Mouse (Mus musculus): ENCODE data around the gene Apoa2. TPM values are rescaled to one million over a fixed set of nuclear protein-coding genes. Genes with fewer than 3 reads are reported as not detected.

Gene Apoa2
- total and polyA plus RNA-seq, 2 experiments from 2014 or later = 2.0 to 2.7 TPM

DNA sequence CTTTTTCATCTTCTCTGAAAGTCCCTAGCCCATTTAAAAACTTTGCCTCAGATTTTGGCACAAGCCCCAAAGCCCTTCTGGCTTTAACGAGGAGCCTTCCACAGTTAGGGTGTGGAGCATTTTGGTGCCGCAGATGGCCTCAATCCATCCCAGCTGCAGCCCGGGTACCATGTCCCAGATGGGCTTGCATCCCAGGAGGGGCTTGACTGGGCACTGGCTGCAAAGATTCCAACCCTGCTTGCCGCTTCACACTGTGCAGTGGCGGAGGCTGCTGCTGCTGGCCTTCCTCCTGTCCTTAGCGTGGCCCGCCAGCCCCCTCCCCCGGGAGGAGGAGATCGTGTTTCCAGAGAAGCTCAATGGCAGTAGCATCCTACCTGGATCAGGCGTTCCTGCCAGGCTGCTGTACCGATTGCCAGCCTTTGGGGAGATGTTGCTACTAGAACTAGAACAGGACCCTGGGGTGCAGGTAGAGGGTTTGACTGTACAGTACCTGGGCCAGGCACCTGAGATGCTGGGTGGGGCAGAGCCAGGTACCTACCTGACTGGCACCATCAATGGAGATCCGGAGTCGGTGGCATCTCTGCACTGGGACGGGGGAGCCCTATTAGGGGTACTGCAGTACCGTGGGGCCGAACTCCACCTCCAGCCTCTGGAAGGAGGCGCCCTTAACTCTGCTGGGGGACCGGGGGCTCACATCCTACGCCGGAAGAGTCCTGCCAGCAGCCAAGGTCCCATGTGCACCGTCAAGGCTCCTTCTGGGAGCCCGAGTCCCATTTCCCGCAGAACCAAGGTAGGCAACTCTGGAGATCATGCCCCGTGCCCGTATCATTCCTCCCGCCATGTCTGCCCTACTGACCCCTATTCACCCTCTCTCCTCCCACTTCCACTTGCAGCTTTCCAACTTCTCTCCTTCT, 26.1 kb downstream of the Apoa2 start, which contains the start of gene Ndufs2:
Gene Ndufs2, minus strand, starts transcription at position 709 of the 914 bp plus-strand sequence.
- Histone ChIP-seq H3K4me1 (ENCODE audit: insufficient read depth) (peaks cover 15% of the 10 kb centered on the region; the same call in 1 of the 2 replicates), H3K9ac (peak within 1 kb of the TSS; percentile 43), H3K36me3 (ENCODE audit: insufficient read depth) (no peaks in the 10 kb centered on the region), H3K9me3 (ENCODE audit: low read length) (no peaks in the 10 kb centered on the region), H3K4me2 (ENCODE audit: low read depth) (peak within 1 kb of the TSS; percentile 53), H3K27ac (ENCODE audit: low read depth, low read length) (peak within 1 kb of the TSS; percentile 47; the same call in 1 of the 2 replicates), H3K27me3 (ENCODE audit: insufficient read depth, low read length) (no peaks in the 10 kb centered on the region), H3K4me3 (ENCODE audit: low read depth, low read length) (peak within 1 kb of the TSS; percentile 25)
- 13% methylated on average over 26 of the region's 26 CpGs for WGBS
- no peak for TF ChIP-seq CTCF (IDR thresholded peaks at IDR 0.05; ENCODE audit: low read depth)
- peak; percentile 16; the same call in 1 of the 2 replicates for ATAC-seq
- DNase-seq = peak; percentile 68

DNA sequence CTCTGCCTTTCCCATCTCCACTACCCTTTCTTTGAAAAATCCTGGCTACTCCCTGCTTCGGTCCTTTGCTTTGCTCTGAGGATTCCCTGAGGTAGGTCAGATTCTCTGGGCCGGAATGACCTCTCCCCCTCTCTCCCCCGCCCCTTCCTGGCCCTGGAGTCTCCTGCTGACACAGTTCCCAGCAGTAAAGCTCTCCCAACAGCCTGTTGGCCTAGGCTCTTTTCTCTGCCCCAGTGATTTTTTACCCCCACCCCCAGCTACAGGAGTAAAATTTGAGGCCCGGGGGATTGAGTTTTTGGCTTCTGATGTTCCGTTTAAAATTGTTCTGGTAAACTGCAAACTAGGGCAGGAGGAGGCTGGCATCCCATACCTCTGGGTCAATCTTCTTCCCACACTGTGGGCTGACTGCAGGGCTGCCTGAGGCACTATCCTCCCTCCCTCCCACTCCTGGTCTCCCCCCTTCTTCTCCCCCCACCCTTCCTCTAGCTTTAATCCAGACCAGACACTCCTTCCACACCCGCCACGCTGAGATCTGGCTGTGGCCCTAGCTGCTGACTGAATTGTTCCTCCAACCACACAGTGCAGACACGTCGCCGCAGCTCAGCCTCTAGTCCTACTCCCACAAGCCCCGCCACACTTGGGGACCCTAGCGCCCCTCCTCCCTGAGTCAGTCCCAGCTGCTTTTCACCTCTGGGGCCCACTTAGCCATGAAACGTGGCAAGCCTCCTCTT, 26.9 kb downstream of the Apoa2 start:
- DNase-seq (no peak), ATAC-seq (no peak)
- H3K27ac ChIP-seq (ENCODE audit: low read depth, low read length) = no peak overlapping the region
- peaks cover 15% of the 10 kb centered on the region; the same call in 1 of the 2 replicates for H3K4me1 ChIP-seq (ENCODE audit: insufficient read depth)
- no peaks in the 10 kb centered on the region for H3K27me3 ChIP-seq (ENCODE audit: insufficient read depth, low read length)
- TF ChIP-seq CTCF (IDR thresholded peaks at IDR 0.05; ENCODE audit: low read depth) = no peak
- H3K9ac ChIP-seq = no peak overlapping the region; the same call in 1 of the 2 replicates
- 11% methylated on average over 13 of the region's 13 CpGs for WGBS
- no peaks in the 10 kb centered on the region for H3K9me3 ChIP-seq (ENCODE audit: low read length)
- H3K36me3 ChIP-seq (ENCODE audit: insufficient read depth) = no peaks in the 10 kb centered on the region
- peak overlapping the region; percentile 25 for H3K4me3 ChIP-seq (ENCODE audit: low read depth, low read length)
- H3K4me2 ChIP-seq (ENCODE audit: low read depth) = peak overlapping the region; percentile 53

DNA sequence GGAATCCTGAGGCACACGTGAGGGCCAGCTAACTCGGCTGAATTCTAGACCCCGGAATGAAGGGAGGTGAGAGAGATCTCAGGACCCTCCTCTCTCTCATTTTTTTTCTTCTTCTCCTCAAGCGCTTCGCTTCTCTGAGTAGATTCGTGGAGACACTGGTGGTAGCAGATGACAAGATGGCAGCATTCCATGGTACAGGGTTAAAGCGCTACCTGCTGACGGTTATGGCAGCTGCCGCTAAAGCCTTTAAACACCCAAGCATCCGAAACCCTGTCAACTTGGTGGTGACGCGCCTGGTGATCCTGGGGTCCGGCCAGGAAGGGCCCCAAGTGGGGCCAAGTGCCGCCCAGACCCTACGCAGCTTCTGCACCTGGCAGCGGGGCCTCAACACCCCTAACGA, 27.6 kb downstream of the Apoa2 start:
- ATAC-seq (no peak), DNase-seq (no peak)
- Histone ChIP-seq H3K4me1 (ENCODE audit: insufficient read depth) (peaks cover 15% of the 10 kb centered on the region; the same call in 1 of the 2 replicates), H3K4me3 (ENCODE audit: low read depth, low read length) (no peak overlapping the region), H3K27ac (ENCODE audit: low read depth, low read length) (no peak overlapping the region), H3K9ac (no peak overlapping the region), H3K9me3 (ENCODE audit: low read length) (no peaks in the 10 kb centered on the region), H3K27me3 (ENCODE audit: insufficient read depth, low read length) (no peaks in the 10 kb centered on the region), H3K4me2 (ENCODE audit: low read depth) (peak overlapping the region; percentile 53; the same call in 1 of the 2 replicates), H3K36me3 (ENCODE audit: insufficient read depth) (no peaks in the 10 kb centered on the region)
- 52% methylated on average over 17 of the region's 17 CpGs for WGBS
- no peak for TF ChIP-seq CTCF (IDR thresholded peaks at IDR 0.05; ENCODE audit: low read depth)

DNA sequence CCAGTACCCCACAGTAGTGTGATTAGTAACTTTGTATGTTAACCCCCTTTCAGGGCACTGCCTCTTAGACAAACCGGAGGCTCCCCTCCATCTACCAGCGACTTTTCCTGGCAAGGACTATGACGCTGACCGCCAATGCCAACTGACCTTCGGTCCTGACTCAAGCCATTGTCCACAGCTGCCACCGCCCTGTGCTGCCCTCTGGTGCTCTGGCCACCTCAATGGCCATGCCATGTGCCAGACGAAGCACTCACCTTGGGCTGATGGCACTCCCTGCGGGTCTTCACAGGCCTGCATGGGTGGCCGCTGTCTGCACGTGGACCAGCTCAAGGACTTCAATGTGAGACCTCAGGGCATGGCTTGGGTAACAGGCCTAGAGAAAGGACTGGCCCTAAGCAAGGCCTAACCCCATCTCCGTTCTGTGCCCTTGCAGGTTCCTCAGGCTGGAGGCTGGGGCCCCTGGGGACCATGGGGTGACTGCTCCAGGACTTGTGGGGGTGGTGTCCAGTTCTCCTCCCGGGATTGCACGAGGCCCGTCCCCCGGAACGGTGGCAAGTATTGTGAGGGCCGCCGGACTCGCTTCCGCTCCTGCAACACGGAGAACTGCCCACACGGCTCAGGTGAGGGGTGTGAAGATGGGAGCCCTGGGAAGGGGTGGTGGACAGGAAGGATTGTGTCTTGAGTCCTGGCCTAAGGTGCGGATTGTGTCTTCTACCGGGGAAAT, 31.4 kb downstream of the Apoa2 start:
- no peak overlapping the region for H3K4me3 ChIP-seq (ENCODE audit: low read depth, low read length)
- ATAC-seq = no peak
- no peaks in the 10 kb centered on the region for H3K9me3 ChIP-seq (ENCODE audit: low read length)
- H3K27ac ChIP-seq (ENCODE audit: low read depth, low read length) = no peak overlapping the region
- 0 out of 2 replicates have a peak, but pooled peaks cover 6% of the 10 kb centered on the region for H3K36me3 ChIP-seq (ENCODE audit: insufficient read depth)
- no peak for TF ChIP-seq CTCF (IDR thresholded peaks at IDR 0.05; ENCODE audit: low read depth)
- no peak for DNase-seq
- 0 out of 2 replicates have a peak, but pooled peaks cover 6% of the 10 kb centered on the region for H3K4me1 ChIP-seq (ENCODE audit: insufficient read depth)
- H3K27me3 ChIP-seq (ENCODE audit: insufficient read depth, low read length) = no peaks in the 10 kb centered on the region
- 90% methylated on average over 24 of the region's 24 CpGs for WGBS
- H3K4me2 ChIP-seq (ENCODE audit: low read depth) = no peak overlapping the region
- no peak overlapping the region for H3K9ac ChIP-seq

DNA sequence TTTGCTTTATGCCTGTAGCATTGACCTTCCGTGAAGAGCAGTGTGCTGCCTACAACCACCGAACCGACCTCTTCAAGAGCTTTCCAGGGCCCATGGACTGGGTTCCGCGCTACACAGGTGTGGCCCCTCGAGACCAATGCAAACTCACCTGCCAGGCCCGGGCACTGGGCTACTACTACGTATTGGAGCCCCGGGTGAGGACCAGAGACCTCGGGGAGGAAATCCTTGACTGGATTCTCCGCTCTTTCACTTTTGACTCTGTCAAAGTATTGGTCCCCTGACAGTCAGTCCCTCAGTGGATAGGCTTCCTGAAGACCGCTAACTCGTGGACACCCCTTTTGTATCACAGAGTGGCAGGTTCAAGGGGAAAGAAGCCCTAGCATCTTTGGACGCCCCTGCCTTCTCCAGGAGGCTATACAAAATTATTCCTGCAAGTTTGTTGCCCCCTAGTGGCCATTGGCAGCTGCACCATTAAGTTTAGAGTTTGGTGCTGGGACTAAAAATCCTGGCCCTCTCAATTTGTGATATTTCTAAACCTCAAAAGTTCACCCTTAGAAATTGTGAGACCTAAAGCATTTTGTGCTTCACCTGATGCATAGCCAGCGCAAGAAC, 32.2 kb downstream of the Apoa2 start:
- 70% methylated on average over 15 of the region's 15 CpGs for WGBS
- peak; percentile 80 for DNase-seq
- no peaks in the 10 kb centered on the region for H3K27me3 ChIP-seq (ENCODE audit: insufficient read depth, low read length)
- peak; percentile 63 for ATAC-seq
- TF ChIP-seq CTCF (IDR thresholded peaks at IDR 0.05; ENCODE audit: low read depth) = peak; percentile 83
- no peak overlapping the region for H3K9ac ChIP-seq
- no peak overlapping the region for H3K4me3 ChIP-seq (ENCODE audit: low read depth, low read length)
- H3K27ac ChIP-seq (ENCODE audit: low read depth, low read length) = no peak overlapping the region
- 0 out of 2 replicates have a peak, but pooled peaks cover 6% of the 10 kb centered on the region for H3K36me3 ChIP-seq (ENCODE audit: insufficient read depth)
- H3K4me1 ChIP-seq (ENCODE audit: insufficient read depth) = 0 out of 2 replicates have a peak, but pooled peaks cover 6% of the 10 kb centered on the region
- H3K9me3 ChIP-seq (ENCODE audit: low read length) = no peaks in the 10 kb centered on the region
- no peak overlapping the region for H3K4me2 ChIP-seq (ENCODE audit: low read depth)

DNA sequence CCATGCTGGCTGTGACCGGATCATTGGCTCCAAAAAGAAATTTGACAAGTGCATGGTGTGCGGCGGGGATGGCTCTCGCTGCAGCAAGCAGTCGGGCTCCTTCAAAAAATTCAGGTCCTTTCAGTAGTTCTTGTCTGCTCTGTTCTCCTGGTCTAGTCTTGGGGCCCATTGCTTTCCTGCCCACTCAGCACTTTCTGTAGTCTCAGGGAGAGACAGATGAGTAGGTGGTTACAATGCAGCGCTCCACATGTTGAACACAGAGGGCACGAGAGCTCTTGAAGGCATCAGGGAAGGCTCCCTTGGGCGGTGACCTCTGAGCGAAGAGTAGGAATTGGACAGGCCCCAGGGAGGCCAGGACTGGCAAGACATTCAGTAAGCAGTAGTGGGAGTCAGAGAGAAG, 32.9 kb downstream of the Apoa2 start:
- Histone ChIP-seq H3K36me3 (ENCODE audit: insufficient read depth) (0 out of 2 replicates have a peak, but pooled peaks cover 6% of the 10 kb centered on the region), H3K9me3 (ENCODE audit: low read length) (no peaks in the 10 kb centered on the region), H3K4me3 (ENCODE audit: low read depth, low read length) (no peak overlapping the region), H3K27ac (ENCODE audit: low read depth, low read length) (no peak overlapping the region), H3K9ac (no peak overlapping the region), H3K4me2 (ENCODE audit: low read depth) (no peak overlapping the region), H3K27me3 (ENCODE audit: insufficient read depth, low read length) (no peaks in the 10 kb centered on the region), H3K4me1 (ENCODE audit: insufficient read depth) (0 out of 2 replicates have a peak, but pooled peaks cover 5% of the 10 kb centered on the region)
- 94% methylated on average over 9 of the region's 9 CpGs for WGBS
- TF ChIP-seq CTCF (IDR thresholded peaks at IDR 0.05; ENCODE audit: low read depth) = no peak
- no peak for DNase-seq
- no peak for ATAC-seq

Measured in forebrain, postnatal 0 days (tissue).